Mouse (Mus musculus) left cerebral cortex, postnatal 25 days (tissue): ENCODE results near the gene Pdap1. TPM values are rescaled to one million over a fixed set of nuclear protein-coding genes. Genes with fewer than 3 reads are reported as not detected.
"Not testable (repeated sequence)": the region's sequence is repeated elsewhere in the genome, so short reads cannot be mapped to it uniquely, and the experiment has no call there.

Experiments used
- DNase-seq, 2 experiments: peaks; one replicate each; pipeline ENCODE4 v3.0.0; 2022; ENCODE audit warnings: low spot score in 2 of 2, mixed read lengths in 1 of 2
- intact Hi-C: fragments of 180-260 bp; cut with DNase I; formaldehyde crosslinking; loops from one replicate; pipeline ENCODE4 v1.15.1; 2025
- total RNA-seq, 2 experiments: library from RNA; stranded (reverse); gene quantifications; 2 replicates each; pipeline ENCODE4 v1.2.3; 2021

Pdap1 gene
- total RNA-seq, 2 experiments from 2014 or later: 89.7 to 91.5 TPM

DNA sequence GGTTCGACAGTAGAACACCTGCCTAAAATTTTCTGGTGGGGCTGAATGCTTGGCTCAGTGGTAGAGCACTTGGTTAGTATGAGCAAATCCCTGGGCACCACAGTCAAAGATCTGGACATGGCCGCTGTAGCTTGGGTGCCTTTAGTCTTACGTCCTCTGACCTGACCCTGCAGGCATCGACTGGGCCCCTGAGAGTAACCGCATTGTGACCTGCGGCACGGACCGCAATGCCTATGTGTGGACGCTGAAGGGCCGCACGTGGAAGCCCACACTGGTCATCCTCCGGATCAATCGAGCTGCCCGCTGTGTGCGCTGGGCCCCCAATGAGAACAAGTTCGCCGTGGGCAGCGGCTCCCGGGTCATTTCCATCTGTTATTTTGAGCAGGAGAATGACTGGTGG, 16.6 kb downstream of the Pdap1 start:
- intact Hi-C loops: no loop called here
- no peak for DNase-seq

DNA sequence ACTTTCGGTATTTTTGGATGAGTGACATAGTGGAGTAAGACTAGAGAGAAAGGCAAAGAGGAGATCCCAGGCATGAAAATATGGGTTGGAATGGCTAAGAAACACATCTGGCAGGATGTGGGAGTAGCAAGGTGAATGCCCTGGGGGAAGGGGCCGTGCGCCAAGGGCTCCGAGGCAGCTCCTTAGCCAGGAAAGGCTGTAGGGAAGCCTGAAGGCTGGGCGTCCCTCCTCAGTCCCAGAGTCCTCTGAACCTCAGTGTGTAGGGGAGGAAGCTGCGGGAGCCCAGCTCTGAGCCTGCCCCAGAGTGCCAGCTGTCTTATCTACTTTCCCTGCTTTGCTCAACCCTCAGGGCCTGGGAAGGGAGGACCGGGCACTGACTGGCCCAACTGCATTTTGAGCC, 19.1 kb downstream of the Pdap1 start:
- intact Hi-C loops: no loop called here
- DNase-seq: no peak

DNA sequence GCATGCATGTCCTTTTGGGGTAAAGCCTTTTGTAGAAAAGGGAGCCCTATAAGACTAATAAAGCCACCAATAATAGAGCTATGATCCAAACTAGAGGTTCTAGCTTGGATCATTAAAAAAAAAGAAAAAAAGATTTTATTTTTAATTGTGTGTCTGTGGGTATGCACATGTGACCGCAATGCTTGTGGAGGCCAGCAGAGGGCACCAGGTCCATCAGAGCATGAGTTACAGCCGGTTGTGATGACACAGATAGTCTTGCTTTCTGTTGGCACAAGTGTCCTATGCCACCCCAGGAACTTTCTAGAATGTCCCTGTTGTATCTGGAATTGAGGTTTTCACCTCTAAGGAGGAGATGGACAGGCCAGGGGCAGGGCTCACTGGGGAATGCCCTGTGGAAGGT, 20.7 kb downstream of the Pdap1 start:
- intact Hi-C loops: no loop called here

DNA sequence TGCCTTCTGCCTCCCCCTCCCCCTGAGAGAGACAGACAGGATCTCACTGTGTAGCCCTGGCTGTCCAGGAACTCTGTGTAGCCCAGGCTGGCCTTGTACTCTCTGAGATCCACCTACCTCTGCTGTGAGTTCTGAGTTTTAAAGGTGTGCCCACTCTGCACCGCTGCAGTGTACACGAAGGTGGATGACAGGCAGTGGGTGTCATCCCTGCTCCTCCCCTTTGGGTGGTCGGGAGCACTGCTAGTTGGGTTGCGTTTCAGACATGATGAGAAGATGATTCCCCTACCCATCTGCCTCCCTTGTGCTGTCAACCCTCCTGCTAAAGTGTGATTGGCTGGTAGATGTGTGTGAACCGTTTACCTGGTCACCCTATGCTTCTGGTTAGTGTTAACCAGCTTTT, 21.6 kb downstream of the Pdap1 start:
- DNase-seq: no peak
- intact Hi-C loops: no loop called here

More for the DNA sequence above, 20.7 kb downstream of the Pdap1 start:
- DNase-seq: no peak

DNA sequence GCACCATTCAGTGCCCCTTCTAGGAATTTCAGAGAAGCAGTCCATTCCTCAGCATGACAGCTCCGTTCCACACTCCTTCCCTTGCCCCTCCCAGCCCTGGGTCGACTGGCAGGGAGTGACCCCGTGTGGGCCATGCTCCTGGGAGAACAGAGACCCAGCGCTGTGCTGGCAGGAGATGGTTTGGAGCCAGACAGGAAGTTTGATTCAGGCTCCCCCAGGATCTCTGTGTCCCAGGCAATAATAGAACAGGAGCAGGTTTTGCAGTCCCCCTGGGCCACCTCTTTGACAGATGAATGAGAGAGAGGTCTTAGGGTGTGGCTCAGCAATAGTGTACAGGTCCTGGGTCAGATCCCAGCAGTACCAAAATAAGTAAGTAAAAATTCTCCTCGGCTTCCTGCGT, 22.0 kb downstream of the Pdap1 start:
- intact Hi-C loops: no loop called here

DNA sequence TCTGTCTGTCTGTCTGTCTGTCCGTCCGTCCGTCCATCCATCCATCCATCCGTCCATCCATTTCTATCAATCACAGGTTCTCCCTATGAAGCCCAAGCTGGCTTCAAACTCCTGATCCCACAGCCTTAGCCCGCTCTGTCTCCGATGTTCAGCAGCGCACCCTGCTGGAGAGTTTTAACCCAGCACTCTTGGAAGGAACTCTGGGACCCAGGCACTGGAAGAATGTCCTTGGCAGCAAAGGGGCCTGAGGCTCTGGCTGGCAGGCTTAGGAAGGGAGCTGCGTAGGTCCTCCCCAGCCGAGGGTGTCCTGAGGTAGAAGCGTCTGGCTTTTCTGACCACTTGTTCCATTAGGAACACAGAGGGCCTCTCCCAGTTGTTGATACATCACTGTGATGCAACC, 23.1 kb downstream of the Pdap1 start:
- intact Hi-C loops: no loop called here
- DNase-seq: peak in 1 of 2 experiments; percentile 48

More for the DNA sequence above, 22.0 kb downstream of the Pdap1 start:
- no peak for DNase-seq

DNA sequence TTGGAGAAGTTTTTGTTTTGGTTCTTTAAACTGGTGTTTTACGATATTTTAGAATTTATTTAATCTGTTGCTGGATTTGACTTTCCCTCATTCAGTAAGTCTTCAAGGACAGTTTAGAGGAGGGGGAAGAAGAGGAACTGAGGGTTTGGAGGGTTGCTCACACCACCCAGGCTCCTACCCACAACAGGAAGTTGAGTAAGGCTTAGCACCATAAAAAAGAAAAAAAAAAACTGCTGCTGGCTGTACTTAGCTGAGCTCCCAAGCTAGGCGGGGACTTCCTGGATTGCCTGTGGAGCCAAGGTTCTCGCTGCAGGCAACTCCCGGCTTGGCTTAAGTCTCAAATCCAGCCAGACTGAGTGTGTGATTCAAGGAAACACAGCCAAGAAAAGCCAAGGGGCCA, 23.7 kb downstream of the Pdap1 start:
- intact Hi-C loops: no loop called here
- peak in 1 of 2 experiments; percentile 47 for DNase-seq

DNA sequence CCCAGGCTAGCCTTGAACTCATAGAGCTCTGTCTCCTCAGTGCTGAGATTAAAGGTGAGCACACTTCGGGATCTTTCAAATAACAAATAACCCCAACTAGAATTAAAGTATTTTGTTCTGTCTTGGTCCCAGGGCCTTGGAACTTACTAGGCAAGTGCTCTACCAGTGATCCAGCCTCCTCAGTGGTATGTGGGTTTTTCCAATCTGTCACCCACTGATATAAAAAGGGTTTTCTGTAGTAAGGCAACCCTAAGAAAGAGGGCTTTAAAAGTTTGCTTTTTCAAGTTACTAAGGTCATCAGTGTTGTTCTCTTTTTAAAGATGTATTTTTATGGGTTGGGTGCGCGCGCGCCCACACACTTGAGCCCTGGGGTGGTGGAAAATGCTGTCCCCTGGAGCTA, 24.3 kb downstream of the Pdap1 start:
- DNase-seq: no peak
- intact Hi-C loops: no loop called here

DNA sequence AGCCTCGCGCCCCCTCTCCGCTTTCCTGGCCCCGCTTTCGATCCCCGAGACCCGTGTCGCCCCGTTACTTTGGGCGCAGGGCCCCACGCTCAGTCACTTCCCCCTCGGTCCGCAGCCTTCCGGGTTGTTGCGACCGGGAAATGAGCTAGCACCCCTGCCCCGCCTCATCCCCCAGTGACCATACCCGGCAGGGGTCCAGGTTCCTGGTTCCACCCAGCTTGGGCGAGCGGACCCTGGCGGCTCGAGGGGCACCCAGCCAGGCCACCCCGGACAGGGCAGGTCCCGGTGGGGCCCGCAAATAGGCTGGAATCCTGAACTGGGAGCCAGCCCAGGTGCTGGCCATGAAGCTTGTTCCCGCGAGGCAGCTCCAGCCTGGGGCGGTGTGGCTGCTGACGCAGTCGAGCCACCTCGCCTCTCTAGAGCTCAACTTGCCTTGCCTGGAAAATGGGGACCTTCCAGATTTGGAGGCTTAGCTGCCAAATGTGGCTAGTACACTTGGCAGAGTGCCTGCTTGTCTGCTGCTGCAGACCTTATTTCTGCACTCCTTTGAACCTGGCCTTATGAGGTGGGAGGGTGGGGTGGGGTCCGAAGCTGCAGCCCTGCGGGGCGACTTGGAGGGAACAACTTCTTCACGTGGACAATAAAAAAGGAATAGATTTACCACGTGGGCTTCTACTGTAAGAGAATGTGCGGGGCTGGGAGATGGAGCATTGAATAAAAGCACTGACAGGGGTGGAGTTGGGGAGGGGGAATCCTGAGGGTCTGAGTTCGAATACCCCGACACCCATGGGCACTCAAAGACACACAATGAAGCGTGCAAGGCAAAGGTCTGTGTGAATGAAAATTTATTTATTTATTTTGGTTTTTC, 25.2 kb downstream of the Pdap1 start:
- intact Hi-C loops: no loop called here

DNA sequence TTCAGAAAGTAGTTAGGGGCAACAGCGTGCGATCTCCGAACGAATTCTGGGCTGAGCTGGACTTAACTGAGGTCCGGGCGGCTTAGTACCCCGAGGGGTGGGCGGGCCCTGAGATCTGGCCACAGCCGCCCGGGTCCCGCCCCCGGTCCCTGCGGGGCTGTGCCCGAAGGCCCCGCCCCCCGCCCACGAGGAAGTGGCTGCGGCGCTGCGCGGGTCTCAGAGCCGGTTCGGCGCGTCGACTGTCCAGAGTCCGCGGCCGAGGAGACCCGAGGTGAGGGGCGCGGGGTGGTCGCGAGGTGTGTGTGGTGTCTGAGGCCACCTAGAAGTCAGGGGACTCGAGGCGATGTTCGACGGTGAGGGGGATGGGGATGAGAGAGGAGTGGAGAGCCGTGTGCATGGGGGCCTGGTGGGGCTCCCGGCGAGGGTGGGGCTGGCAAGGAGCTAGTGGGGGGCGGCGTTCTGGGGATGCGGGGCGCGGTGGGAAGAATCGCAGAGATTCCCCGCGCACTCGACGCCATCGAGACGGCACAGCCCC, 25.9 kb downstream of the Pdap1 start, which contains the start of gene Arpc1b:
TSS of gene Arpc1b (plus strand) at position 145 of the 535 bp plus-strand sequence.
- DNase-seq: no peak
- intact Hi-C loops: no loop called here

More for the DNA sequence above, 25.2 kb downstream of the Pdap1 start:
- peak in 1 of 2 experiments; percentile 29 for DNase-seq

DNA sequence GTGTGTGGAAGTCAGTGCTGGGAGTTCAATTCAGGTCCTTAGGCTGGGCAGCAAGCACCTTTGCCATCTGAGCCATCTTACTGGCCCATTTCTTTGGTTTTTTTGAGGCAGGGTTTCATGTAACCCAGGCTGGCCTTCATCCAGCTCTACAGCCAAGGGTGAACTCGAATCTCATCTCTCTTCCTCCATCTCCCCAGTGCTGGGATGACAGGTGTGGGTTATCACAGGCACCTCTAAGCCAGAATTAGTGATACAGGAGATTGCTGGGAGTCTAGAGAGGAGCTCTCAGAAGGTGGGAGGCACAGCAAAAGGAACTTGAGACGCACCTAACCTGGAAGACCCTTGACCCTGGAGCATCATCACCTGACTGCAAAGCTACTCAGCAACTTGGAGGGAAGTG, 26.6 kb downstream of the Pdap1 start:
- intact Hi-C loops: no loop called here
- DNase-seq: no peak

DNA sequence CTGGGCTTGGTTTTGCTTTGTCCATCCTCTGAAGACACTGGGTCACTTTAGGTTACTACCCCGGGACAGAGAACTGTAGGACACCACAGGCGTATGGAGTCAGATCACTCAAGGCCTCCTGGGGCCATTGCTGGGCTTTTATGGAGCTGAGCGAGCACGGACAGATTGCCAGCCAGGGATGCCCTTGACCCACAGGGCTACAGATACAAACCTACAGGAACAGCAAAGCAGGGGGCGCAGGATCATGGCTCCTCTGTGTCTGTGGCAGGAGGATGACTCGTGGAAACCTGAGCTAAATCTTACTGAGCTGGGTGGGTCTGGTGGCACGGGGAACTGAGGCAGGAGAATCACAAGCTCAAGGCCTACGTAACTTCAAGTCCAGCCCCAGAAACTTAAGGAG, 27.5 kb downstream of the Pdap1 start:
- DNase-seq: no peak
- intact Hi-C loops: no loop called here

DNA sequence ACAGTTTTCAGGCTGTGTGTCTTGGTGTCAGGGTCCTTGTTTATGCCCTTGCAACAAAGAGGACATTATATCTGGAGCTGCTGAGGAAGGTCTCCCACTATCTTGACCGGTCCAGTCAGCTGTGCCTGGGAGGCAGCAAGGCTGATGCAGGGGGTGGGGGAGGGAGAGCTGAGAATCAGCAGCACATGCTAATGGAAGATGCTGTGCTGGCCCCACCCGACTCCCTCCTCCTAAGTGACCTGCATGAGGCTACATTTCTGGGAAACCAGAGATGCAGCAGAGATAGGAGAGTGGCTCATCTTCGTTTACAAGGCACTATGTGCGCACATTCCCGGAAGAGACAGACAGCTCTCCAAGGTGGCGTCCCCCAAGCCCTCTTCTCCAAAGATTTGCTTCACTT, 29.6 kb downstream of the Pdap1 start:
- intact Hi-C loops: no loop called here
- no peak for DNase-seq

DNA sequence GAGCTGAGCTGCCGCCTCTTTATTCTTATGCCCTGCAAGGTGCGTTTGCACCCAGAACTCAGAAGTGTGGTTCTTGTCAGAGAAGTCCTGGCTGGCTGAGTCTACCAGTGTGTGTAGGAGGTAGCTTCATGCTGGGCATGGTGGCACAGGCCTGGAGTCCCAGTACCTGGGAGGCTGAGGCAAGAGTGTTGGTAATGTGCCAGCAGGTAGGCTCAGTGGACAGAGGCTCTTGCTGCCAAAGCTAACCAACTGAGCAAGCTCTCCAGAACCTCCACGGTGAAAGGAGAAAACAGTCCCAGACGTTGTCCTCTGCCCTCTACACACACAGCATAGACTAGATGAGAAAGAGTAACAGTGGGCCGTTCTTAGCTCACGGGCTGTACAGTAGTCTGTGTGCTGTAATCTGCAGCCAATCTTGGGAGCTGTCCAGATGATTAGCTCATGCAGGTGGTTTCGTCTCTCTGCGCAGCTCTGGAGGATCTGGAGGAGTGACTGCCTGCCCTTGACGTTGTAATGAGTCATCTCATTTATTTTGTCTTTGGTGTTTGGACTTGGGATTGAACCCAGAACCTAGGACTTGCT, 34.3 kb downstream of the Pdap1 start:
- DNase-seq: peak in 1 of 2 experiments; percentile 36
- intact Hi-C loops: no loop called here

DNA sequence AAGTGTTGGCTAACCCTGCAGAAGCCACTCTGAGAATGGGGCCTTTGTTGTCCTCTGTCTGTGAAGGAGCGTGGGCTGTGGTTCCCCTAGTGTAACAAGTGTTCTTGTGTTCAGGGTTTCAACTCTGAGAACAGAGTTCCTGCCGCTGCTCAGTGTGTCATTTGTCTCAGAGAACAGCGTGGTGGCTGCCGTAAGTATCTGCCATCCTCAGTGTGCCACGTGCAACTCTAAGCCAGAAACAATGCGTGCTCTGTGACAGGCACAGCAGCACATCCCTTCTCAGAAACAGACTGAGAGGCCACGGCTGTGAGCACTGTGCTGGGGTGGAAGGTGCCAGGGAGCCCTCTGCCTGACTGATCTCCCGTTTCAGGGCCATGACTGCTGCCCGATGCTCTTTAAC, 35.7 kb downstream of the Pdap1 start:
- intact Hi-C loops: no loop called here

DNA sequence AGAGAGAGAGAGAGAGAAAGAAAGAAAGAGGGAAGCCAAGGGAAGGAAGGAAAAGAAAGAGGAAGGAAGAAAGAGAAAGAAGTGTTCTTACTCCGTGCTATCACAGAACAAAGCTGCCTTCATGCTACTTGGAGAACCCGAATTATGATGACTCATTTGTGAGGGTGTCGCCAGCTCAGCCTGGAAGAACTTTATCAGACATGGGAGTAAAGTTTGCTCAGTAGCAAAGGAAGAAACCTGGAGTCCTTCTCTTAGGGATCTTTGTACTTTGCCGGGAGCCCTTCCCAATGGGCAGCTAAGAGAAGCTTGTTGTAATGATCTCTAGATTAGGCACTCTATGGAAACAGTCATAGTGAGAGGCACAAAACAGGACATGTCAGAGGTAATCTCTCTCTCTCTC, 37.3 kb downstream of the Pdap1 start:
- intact Hi-C loops: no loop called here
- DNase-seq: peak in 1 of 2 experiments; percentile 52

More for the DNA sequence above, 35.7 kb downstream of the Pdap1 start:
- peak in 1 of 2 experiments; percentile 53 for DNase-seq

DNA sequence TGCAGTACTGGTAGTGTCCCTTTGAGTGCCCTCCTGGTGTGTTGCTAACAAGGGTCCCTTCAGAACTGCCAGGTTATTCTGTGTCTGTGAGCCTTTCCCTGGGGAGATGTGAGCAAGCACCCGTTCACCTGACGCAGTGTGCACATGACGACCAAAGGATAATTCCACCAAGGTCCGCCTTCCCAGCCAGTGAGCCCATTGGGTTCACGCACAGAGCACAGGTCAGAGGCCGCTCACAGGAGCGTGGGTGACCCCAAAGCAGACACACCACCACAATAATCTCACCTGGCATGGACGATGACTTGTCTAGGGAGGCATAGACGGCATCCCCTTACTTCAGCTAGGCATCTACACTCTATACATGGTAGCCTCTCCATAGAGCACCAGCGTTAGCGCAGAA, 38.6 kb downstream of the Pdap1 start:
- intact Hi-C loops, DNase-seq: not testable (repeated sequence)

DNA sequence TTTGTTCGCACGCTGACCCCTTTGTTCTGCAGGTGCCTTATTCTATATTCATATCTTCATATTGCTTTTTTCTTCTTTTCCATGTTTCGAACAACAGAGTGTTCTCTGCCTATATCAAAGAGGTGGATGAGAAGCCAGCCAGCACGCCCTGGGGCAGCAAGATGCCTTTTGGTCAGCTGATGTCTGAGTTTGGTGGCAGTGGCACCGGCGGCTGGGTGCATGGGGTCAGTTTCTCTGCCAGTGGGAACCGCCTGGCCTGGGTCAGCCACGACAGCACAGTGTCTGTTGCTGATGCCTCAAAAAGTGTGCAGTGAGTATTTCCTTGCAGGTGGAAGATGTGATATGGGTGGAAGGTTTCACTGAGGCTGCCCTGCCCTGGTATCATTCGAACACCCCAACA, 39.1 kb downstream of the Pdap1 start:
- intact Hi-C loops: no loop called here
- no peak for DNase-seq

DNA sequence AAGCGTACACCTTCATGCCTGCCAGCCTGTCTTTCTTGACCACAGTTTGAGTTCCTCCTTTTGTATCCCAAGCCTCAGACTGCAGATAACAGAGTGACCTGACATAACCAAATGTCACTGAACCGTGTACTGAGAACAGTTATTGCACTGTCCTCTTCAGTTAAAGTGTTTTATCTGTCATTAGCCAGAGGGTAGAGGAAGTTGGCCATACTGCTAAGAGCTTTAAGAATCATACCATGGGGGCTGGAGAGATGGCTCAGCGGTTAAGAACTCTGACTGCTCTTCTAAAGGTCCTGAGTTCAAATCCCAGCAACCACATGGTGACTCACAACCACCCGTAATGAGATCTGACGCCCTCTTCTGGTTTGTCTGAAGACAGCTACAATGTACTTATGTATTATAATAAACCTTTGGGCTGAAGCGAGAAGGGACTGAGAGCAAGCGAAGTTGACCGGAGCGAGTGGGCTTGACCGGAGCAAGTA, 41.7 kb downstream of the Pdap1 start:
- no peak for DNase-seq
- intact Hi-C loops: no loop called here

DNA sequence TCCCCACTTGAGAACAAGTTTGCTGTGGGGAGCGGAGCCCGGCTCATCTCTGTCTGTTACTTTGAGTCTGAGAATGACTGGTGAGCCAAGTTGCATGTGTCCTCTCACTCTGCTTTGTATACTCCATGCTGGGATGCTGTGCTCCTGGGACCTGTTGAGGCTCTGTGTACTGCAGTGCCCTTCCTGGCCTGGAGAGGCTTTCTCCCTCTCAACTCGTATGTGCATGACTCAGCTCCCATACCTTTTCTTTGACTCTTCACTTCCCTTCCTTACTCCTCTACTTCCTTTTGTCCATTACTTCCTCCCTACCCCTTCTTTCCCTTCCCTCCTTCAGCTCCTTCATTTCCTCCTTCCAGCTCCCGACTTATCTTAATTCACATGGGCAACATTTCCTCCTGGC, 43.8 kb downstream of the Pdap1 start:
- intact Hi-C loops: no loop called here

DNA sequence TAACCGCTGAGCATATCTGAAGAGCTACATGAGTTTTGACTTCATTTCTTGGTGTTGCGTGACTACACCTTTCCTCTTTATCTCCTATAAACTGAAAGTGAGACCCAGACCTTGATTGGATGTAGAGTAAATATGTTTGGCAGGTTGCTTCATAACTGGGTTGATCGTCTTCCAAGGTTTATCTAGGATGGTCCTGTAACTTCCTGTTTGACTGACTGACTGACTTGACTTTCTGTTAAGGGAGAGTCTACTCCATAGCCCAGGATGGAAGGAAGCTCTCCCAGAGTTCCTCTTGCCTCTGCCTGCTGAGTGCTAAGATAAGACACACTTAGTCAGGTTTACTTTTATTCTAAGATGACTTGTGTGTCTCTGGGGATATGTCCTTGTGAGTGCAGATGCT, 50.2 kb downstream of the Pdap1 start:
- intact Hi-C loops: no loop called here
- no peak for DNase-seq

More for the DNA sequence above, 43.8 kb downstream of the Pdap1 start:
- no peak for DNase-seq
